Mouse (Mus musculus) neural tube, embryonic 11.5 days (tissue): Measurements from ENCODE around the gene Aunip. TPM values are rescaled to one million over a fixed set of nuclear protein-coding genes. Genes with fewer than 3 reads are reported as not detected.

Experiments
- ATAC-seq: fragments of 200-750 bp; cut with Nextera tagmentation; 2 replicates; pipeline ENCODE4 v1.8.0; 2017; ENCODE audit warnings: moderate number of reproducible peaks, mild to moderate bottlenecking, moderate TSS enrichment, moderate library complexity; ENCODE audit not compliant: insufficient read depth, low FRiP score, low TSS enrichment
- DNase-seq: peaks from one replicate; pipeline ENCODE4 v3.0.0-alpha.2; 2015; ENCODE audit warnings: low spot score
- H3K27ac ChIP-seq: fragments of 300-500 bp; sonication (generic); 2 replicates; pipeline ENCODE4 v1.5.1; 2014; ENCODE audit warnings: low read depth, mild to moderate bottlenecking, low read length
- H3K27me3 ChIP-seq: fragments of 300-500 bp; sonication (generic); 2 replicates; pipeline ENCODE4 v1.6.1; 2014; ENCODE audit warnings: mild to moderate bottlenecking, low read length, mixed read lengths; ENCODE audit not compliant: control insufficient read depth, insufficient read depth
- H3K36me3 ChIP-seq: fragments of 300-500 bp; sonication (generic); 2 replicates; pipeline ENCODE4 v1.6.1; 2014; ENCODE audit warnings: mild to moderate bottlenecking, low read length, moderate library complexity, mixed read lengths; ENCODE audit not compliant: control insufficient read depth, insufficient read depth
- H3K4me1 ChIP-seq: fragments of 300-500 bp; sonication (generic); 2 replicates; pipeline ENCODE4 v1.6.1; 2014; ENCODE audit warnings: low read length, mixed read lengths; ENCODE audit not compliant: control insufficient read depth, insufficient read depth
- H3K4me2 ChIP-seq: fragments of 300-500 bp; sonication (generic); 2 replicates; pipeline ENCODE4 v1.6.1; 2014; ENCODE audit warnings: low read depth, mild to moderate bottlenecking, moderate library complexity
- H3K4me3 ChIP-seq: fragments of 300-500 bp; sonication (generic); 2 replicates; pipeline ENCODE4 v1.5.1; 2014; ENCODE audit warnings: low read depth, low read length
- H3K9ac ChIP-seq: fragments of 300-500 bp; sonication (generic); 2 replicates; pipeline ENCODE4 v1.6.1; 2014; ENCODE audit warnings: mild to moderate bottlenecking, low read length
- H3K9me3 ChIP-seq: fragments of 300-500 bp; sonication (generic); 2 replicates; pipeline ENCODE4 v1.6.1; 2016; ENCODE audit warnings: low read length; ENCODE audit not compliant: control insufficient read depth
- WGBS: fragments of 180-500 bp; shearing (Covaris S2); extraction: QIAGEN DNeasy Blood & Tissue Kit; methylation state at CpG from one replicate; pipeline ENCODE4 v1.1.7; 2014; 5-methylcytosine and 5-hydroxymethylcytosine counted together
- polyA plus RNA-seq: library from polyadenylated mRNA; unstranded; fragments of >200 nt; fragmentation: Nextera tagmentation; extraction: Ambion mirVana; gene quantifications from 2 replicates; pipeline ENCODE4 v1.2.1, GENCODE M21; 2014

Aunip gene
- 6.5 and 8.1 TPM in 2 replicates for polyA plus RNA-seq

GRCm38 (mm10) chr4:134510845-134511411, at the start of gene Aunip:
Aunip (plus strand) TSS chr4:134510999.
- H3K4me3 ChIP-seq, result peak within 1 kb of the TSS; percentile 50
- peak within 1 kb of the TSS; percentile 57 for H3K9ac ChIP-seq
- no peak within 1 kb of the TSS for H3K27ac ChIP-seq
- peaks cover 10% of the 10 kb centered on the region for H3K4me1 ChIP-seq
- peak within 1 kb of the TSS; percentile 73 for H3K4me2 ChIP-seq
- H3K27me3 ChIP-seq, result no peaks in the 10 kb centered on the region
- H3K36me3 ChIP-seq, result no peaks in the 10 kb centered on the region
- ATAC-seq, result peak; percentile 93
- no peaks in the 10 kb centered on the region for H3K9me3 ChIP-seq
- peak; percentile 96 for DNase-seq
- under 1% methylated on average over 41 of the region's 42 CpGs for WGBS

GRCm38 (mm10) chr4:134461252-134461651, 49.5 kb upstream of the Aunip start:
- ATAC-seq (no peak), DNase-seq (no peak)
- H3K27me3 ChIP-seq, result no peaks in the 10 kb centered on the region
- H3K9me3 ChIP-seq, result no peaks in the 10 kb centered on the region
- no peak overlapping the region for H3K9ac ChIP-seq
- no peaks in the 10 kb centered on the region for H3K36me3 ChIP-seq
- peaks cover 5% of the 10 kb centered on the region; the same call in 1 of the 2 replicates for H3K4me1 ChIP-seq
- H3K4me2 ChIP-seq, result no peak overlapping the region
- WGBS, result 80% methylated on average over 5 of the region's 5 CpGs
- H3K4me3 ChIP-seq, result no peak overlapping the region
- H3K27ac ChIP-seq, result no peak overlapping the region

GRCm38 (mm10) chr4:134465789-134466188, 45.0 kb upstream of the Aunip start:
- Histone ChIP-seq H3K4me3 (no peak overlapping the region), H3K27me3 (no peaks in the 10 kb centered on the region), H3K9ac (0 out of 2 replicates have a peak overlapping the region, but pooled peaks have one; percentile 32), H3K9me3 (no peaks in the 10 kb centered on the region), H3K4me2 (no peak overlapping the region), H3K27ac (no peak overlapping the region), H3K36me3 (peaks cover 1% of the 10 kb centered on the region), H3K4me1 (peaks cover 6% of the 10 kb centered on the region; the same call in 1 of the 2 replicates)
- ATAC-seq (no peak), DNase-seq (no peak)
- 50% methylated on average over 12 of the region's 12 CpGs for WGBS

GRCm38 (mm10) chr4:134466381-134467262, 44.2 kb upstream of the Aunip start:
- ATAC-seq, result no peak
- Histone ChIP-seq H3K4me3 (no peak overlapping the region), H3K27me3 (no peaks in the 10 kb centered on the region), H3K36me3 (peaks cover 8% of the 10 kb centered on the region), H3K4me2 (peak overlapping the region; percentile 89), H3K27ac (peak overlapping the region; percentile 95; the same call in 1 of the 2 replicates), H3K9me3 (no peaks in the 10 kb centered on the region), H3K9ac (peak overlapping the region; percentile 98), H3K4me1 (peaks cover 6% of the 10 kb centered on the region; the same call in 1 of the 2 replicates)
- peak; percentile 36 for DNase-seq
- WGBS, result 71% methylated on average over 11 of the region's 11 CpGs

GRCm38 (mm10) chr4:134467435-134468214, 43.2 kb upstream of the Aunip start:
- peak; percentile 28 for ATAC-seq

GRCm38 (mm10) chr4:134468215-134468575, 42.6 kb upstream of the Aunip start, which contains the start of gene Stmn1:
Stmn1 (plus strand) TSS chr4:134468320.
- Histone ChIP-seq H3K27ac (peak within 1 kb of the TSS; percentile 95), H3K9ac (peak within 1 kb of the TSS; percentile 98), H3K9me3 (no peaks in the 10 kb centered on the region), H3K36me3 (peaks cover 14% of the 10 kb centered on the region), H3K27me3 (no peaks in the 10 kb centered on the region), H3K4me3 (peak within 1 kb of the TSS; percentile 96), H3K4me1 (peaks cover 9% of the 10 kb centered on the region; the same call in 1 of the 2 replicates), H3K4me2 (peak within 1 kb of the TSS; percentile 89)
- WGBS, result 0% methylated on average over 30 of the region's 31 CpGs
- peak; percentile 97 for DNase-seq
- peak; percentile 92 for ATAC-seq

More at GRCm38 (mm10) chr4:134467435-134468214, 43.2 kb upstream of the Aunip start:
- under 1% methylated on average over 31 of the region's 31 CpGs for WGBS
- H3K9me3 ChIP-seq, result no peaks in the 10 kb centered on the region
- peak overlapping the region; percentile 89 for H3K4me2 ChIP-seq
- DNase-seq, result peak; percentile 68
- H3K4me1 ChIP-seq, result peaks cover 6% of the 10 kb centered on the region; the same call in 1 of the 2 replicates
- peak overlapping the region; percentile 96 for H3K4me3 ChIP-seq
- peak overlapping the region; percentile 95 for H3K27ac ChIP-seq
- H3K9ac ChIP-seq, result peak overlapping the region; percentile 98
- no peaks in the 10 kb centered on the region for H3K27me3 ChIP-seq
- peaks cover 11% of the 10 kb centered on the region for H3K36me3 ChIP-seq

- Histone ChIP-seq H3K4me2 (peak overlapping the region; percentile 89), H3K36me3 (peaks cover 14% of the 10 kb centered on the region), H3K27ac (peak overlapping the region; percentile 95), H3K4me3 (peak overlapping the region; percentile 96), H3K4me1 (peaks cover 9% of the 10 kb centered on the region; the same call in 1 of the 2 replicates), H3K9ac (peak overlapping the region; percentile 98), H3K27me3 (no peaks in the 10 kb centered on the region), H3K9me3 (no peaks in the 10 kb centered on the region)
- under 1% methylated on average over 57 of the region's 68 CpGs for WGBS
- DNase-seq (peak; percentile 98), ATAC-seq (peak; percentile 86)
Measured at GRCm38 (mm10) chr4:134468578-134469266, 42.1 kb upstream of the Aunip start.
